Mouse (Mus musculus) spleen, postnatal 4 days (tissue): ENCODE results near the gene Cby3.

Source experiments
- DNase-seq, 2 experiments: peaks; one replicate each; pipeline ENCODE4 v3.0.0; 2022; ENCODE audit warnings: low spot score in 2 of 2

Gene Cby3

GRCm38 (mm10) chr11:50389011-50389410, 34.7 kb downstream of the Cby3 start:
- DNase-seq = no peak

- no peak for DNase-seq
Measured at GRCm38 (mm10) chr11:50389616-50390015, 35.4 kb downstream of the Cby3 start.

GRCm38 (mm10) chr11:50391272-50391960, 37.2 kb downstream of the Cby3 start:
- no peak for DNase-seq

GRCm38 (mm10) chr11:50393306-50393705, 39.0 kb downstream of the Cby3 start:
- DNase-seq = no peak

- DNase-seq = no peak
Measured at GRCm38 (mm10) chr11:50394731-50395130, 40.5 kb downstream of the Cby3 start.

GRCm38 (mm10) chr11:50396766-50397307, 42.6 kb downstream of the Cby3 start:
- DNase-seq = no peak

- DNase-seq = no peak
Measured at GRCm38 (mm10) chr11:50397316-50397715, 43.1 kb downstream of the Cby3 start.

- DNase-seq = no peak
Measured at GRCm38 (mm10) chr11:50398803-50399202, 44.5 kb downstream of the Cby3 start.

GRCm38 (mm10) chr11:50402481-50402880, 48.2 kb downstream of the Cby3 start:
- no peak for DNase-seq

GRCm38 (mm10) chr11:50403367-50404014, 49.2 kb downstream of the Cby3 start:
- DNase-seq = no peak

GRCm38 (mm10) chr11:50407235-50407634, 53.0 kb downstream of the Cby3 start:
- no peak for DNase-seq
